Mouse (Mus musculus) naive thymus-derived CD4-positive, alpha-beta T cell, adult 2 months (primary cell): Measurements from ENCODE around the gene Supt4a.

Experiments used
- DNase-seq: peaks from one replicate; pipeline ENCODE4 v3.0.0-alpha.2; 2011; ENCODE audit warnings: low read depth

Gene Supt4a

DNA sequence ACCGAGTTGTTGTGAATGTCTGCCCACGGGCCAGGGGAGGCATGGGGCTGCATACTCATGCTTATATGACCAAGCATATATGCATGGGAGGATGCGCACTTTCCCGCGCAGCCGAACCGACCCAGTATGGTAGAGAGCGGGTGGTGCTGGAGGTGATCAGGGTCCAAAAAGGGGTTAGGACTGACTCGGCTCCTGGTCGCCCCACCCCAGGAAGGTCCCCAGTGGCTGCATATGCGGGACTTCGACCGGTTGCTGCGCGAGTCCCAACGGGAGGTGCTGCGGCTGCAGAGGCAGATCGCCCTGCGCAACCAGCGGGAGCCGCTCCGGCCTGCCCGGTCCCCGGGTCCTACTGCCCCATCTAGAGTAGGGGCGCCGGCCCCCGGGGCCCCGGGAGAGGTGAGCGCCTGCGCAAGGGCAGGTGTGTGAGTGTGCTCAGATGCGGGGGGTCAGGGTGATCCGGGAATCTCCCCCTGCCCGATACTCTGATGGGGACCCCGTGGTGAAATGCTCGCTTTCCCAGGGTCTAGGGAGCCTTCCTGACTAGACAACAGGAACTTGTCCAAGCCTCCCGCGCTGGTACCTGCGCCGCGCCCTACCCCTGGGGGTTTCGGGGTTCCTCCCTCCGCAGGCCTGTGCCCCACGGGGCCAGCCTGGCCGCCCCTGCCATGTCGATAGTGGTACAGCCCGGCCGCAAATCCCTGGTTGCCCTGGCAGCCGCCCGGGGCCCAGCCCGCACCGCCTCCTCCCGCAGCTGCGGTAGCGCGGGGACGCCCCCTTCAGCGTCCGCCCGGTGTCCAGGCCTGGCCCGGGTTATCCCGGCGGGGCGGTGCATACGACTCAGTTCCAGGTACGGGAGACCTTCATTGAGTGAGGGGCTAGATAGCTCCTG, 26.9 kb downstream of the Supt4a start:
- DNase-seq, result peak; percentile 50

DNA sequence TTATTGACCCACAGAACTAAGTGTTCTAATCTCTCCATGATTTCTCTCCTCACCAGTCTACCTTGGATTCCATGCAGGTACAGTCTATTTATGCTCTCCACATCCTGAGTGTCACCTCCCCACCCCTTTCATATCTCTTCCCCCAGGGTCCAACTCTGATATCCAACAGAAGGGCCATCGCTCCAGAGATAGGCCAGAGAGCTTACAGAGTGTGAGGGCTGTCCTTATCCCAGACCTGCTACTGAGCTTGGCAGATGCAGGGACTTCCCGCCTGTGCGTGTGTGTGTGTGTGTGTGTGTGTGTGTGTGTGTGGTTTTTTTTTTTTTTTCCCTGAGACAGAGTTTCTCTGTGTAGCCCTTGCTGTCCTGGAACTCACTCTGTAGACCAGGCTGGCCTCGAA, 31.4 kb downstream of the Supt4a start:
- DNase-seq, result no peak

DNA sequence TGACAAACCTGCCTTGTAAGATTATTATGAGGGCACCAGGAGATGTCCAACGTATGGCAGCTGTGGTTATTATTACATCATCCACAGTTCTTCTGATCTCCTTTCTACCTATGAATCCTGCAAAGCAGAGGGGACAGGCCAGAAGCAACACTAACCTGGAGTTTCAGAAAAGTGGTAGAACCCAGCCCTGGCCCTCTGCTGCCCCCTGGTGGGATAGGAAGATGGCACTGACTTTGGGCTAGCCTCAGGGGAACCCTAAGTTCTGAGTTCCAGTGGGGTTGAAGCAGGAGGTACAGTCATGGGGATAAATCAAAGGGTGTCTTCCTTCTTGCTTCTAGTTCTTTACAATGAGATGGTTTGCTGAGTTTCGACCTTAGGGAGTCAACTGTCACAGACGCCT, 33.6 kb downstream of the Supt4a start:
- peak; percentile 91 for DNase-seq

DNA sequence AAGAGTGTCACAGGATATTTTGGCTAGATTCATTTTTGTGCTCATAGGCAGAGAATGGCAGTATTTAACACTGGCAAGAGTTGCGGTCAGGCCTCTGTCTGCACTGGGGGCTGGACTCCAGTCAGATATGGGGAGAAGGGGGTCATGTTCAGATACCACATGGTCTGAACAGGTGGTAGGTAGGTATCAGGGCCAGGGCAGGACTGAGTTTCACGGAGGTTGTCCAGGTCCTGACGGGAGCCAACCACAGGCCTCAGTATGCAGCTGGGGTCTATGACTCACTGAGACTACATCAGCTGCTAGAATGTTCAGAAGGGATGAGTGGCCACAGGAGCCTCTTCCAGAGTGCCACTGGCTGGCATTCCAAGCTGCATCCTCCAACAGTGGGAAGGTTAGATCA, 35.0 kb downstream of the Supt4a start:
- no peak for DNase-seq

- no peak for DNase-seq
Measured at GRCm38 (mm10) chr11:87778100-87778765, 40.9 kb downstream of the Supt4a start.

DNA sequence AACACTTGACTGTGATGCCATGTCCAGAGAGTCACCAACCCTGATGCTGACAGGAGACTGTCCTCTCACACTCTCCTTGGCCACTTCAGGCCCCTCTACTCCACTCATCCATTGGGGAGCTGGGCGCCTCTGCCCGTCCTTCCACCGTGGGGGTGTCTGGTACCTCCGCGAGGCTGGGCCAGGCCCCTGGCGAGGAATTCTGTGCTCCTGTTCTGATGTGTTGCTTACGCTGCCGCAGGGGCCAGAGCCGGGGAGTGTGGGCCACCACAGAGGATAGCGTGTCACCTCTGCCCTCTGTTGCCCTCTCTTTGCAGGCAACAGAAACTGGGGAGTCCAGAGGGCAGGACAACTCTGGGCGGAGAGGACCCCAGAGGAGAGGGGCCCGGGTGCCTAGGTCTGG, 41.6 kb downstream of the Supt4a start:
- no peak for DNase-seq

- no peak for DNase-seq
Measured at GRCm38 (mm10) chr11:87779392-87779791, 42.0 kb downstream of the Supt4a start.

GRCm38 (mm10) chr11:87780130-87780529, 42.8 kb downstream of the Supt4a start:
- no peak for DNase-seq

DNA sequence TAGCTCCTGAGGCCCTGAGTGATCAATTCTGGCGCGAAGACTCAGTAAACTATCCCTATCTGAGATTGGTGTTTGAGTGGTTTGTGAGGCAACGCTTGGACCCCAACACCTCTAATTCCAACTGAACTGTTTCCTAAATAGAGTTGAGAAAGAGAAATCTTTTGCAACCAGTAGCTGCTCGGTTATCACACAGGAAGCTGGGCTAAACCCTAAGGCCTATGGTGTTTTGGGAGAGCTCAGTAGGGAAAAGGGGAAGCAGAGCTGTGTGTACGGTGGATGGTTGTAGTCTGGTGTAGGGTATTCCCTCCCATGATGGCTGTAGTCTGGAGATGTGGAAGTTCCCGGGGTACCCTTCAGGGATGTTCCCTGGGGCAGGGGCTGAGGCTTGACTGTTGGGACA, 52.7 kb downstream of the Supt4a start:
- DNase-seq, result no peak
